Mouse (Mus musculus): ENCODE results near the gene Hebp1.

The Hebp1 gene

DNA sequence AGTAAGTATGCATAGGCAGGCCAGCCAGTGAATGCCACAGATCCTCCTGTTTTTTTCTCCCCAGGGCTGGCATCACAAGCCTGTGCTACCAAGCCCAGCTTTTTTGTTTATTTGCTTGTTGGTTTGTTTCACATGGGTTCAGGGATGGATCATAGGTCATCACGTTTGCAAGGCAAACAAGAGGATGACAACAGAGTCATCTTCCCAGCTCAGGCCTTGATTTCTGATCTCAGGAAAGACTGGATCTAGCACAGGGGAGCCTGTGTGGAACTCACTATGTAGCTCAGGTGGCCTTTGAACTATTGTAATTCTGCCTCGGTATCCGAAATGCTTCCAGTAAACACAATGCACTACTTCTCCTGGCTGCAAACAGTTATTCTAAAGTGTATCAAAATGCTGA, 35.5 kb downstream of the Hebp1 start:
- no peak for DNase-seq (ENCODE audit: low spot score)

DNA sequence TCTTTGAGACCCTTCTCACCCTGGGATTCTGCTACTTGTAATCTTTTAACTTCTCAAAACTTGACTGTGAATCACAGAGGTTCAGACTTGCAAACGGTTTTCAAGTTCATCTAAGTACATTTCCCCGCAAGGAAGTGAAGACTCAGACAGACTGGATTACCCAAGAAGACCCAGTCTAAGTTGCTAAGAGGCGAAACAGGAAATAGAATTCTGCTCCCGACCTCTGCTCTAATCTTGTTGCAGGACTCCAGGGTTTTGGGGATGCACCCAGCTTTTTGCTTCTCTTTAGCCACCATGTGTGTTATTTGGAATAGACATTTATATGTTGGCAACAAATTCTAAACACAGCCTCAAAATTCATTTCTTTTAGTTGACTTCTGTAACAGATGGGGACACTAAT, 36.5 kb downstream of the Hebp1 start:
- no peak for DNase-seq (ENCODE audit: low spot score)

DNA sequence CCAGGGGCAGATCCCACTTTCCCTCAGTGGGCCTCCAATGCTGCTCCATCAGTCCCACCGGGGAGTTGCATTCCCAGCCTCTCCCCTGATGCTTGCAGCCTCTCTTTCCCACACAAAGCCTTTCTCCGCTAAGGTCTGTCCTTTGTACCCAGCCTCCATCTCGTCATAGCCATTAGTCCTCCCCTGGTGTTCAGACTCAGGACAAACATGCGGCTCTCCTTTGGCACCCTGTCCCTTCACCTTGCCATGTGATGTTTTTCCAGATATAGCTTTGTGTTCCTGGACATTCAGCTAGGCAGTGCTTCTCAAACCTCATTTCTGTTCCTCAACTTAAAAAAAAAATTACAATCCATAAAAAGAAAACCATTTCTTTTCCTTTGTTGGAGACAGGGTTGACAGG, 39.3 kb downstream of the Hebp1 start:
- DNase-seq (ENCODE audit: low spot score) = no peak

DNA sequence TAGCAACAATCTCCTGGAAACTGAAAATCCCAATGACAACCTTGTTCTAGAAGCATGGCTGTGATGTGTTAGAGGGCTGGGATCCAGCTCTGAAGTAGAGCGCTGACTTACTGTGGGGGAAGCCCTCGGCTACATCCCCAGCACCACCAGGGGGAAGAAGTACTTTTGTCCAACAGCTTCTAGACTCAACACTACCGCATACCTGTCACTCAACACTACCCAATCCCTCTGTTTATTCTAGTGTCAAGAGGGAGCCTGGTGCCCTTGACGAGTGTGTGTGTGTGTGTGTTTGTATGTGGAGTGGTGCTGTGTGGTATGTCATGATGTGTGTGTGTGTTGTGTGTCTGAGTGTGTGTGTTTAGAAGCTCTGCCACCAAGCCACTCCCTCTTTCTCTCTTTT, 40.3 kb downstream of the Hebp1 start:
- DNase-seq (ENCODE audit: low spot score) = no peak

DNA sequence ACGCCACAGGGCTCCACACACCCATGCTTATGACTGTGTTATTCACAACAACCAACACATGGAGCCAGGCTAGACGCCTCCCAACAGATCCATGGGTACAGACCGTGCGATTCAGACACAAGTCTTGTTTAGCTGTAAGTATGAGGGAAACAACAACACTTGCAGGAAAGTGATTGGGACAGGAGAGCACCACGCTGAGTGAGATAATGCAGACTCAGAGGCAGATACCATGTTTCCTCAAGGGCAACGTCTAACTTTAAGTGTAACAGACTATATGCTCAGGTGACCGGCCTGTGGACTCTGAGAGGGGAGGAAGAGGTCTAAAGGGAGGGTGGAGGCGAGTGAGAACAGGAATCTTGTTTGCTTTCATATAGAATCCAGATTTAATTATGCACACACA, 41.2 kb downstream of the Hebp1 start:
- DNase-seq (ENCODE audit: low spot score) = no peak

DNA sequence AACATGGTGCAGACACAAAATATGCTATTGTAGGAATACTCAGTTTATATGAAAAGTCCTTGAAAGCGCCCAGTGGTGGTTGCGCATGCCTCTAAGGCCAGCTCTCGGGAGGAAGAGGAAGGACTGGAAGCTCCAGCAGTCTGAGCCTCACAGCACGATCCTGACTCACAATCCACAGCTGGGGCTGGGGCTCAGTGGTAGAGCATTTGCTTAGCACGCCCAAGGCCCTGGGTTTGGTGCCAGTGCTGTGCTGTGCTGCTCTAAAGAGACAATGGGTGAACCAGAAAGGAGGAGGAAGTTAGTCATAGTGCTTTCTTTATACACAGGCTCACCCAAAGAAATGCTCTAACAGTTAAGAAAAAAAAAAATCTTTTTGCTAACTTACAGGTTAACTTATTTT, 44.1 kb downstream of the Hebp1 start:
- DNase-seq (ENCODE audit: low spot score) = no peak

DNA sequence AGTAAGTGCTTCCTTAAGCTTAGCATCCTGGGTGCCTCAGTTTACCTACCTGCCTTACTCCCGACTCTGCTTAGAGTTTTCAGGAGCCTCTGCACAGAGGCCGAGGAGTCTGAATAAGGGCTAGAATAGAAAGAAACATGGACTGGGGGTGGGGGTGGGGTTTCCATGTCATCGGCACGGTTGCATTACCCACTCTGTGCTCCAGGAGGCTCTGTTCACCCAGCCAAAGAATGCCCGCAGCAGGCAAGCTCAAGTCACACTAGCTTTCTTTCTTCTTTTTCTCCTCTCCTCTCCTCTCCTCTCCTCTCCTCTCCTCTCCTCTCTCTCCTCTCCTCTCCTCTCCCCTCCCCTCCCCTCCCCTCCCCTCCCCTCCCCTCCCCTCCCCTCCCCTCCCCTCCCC, 47.5 kb downstream of the Hebp1 start:
- no peak for DNase-seq (ENCODE audit: low spot score)

DNA sequence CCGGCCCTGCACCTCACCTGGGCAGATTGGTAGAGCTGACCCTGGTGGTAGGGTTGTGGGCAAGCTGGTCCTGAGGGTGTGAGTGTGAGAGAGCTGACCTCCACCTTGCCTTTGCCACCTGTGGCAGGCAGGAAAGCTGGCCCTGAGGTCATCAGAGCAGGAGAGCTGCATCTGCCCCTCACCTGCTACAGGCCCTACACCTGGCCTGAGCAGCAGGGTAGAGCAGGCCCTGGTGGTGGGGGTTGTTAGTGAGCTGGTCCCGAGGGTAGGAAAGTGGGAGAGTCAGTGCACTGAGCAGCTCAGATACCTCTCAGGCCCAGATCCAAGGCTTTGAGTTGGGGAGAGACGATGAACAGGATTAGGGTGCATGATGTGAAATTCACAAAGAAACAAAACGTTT, 48.1 kb downstream of the Hebp1 start:
- DNase-seq (ENCODE audit: low spot score) = no peak

DNA sequence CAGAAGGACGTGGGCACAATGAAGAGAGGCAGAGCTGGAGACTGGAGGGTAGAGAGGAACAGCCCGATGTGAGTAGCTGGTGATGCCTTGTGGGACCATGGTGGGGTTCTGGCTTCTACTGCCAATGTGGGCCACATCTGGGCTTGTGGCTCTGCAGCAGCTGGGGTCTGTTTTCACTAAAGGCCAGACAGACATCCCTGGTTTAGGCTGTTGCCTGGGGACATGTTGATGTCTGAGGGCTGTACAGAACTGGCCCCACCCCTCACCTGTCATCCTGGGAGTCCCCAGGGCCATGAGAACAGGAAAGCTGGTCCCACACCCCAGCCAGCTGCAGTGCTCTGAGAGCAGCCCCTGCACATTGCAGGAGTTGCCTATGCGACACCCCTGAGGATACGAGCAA, 48.6 kb downstream of the Hebp1 start:
- no peak for DNase-seq (ENCODE audit: low spot score)

DNA sequence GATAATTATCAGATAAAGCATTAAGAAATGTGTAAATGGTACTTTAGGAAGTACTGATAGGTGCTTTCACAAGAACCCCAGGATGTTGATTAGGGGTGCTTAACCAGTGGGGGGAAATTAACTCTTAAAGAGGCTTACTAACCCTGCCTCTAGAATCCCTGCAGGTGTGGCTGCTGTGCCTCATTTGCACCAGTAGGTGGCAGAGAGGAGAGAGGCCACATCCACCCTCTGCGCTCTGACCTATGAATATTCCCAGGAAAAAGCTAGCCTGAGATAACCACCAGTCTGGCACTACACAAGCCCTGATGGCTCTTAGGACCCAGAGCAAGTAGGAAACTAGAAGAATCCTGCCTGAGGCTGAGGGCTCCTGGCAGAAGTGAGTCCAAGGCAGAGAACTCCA, 49.3 kb downstream of the Hebp1 start:
- peak; percentile 14 for DNase-seq (ENCODE audit: low spot score)

DNA sequence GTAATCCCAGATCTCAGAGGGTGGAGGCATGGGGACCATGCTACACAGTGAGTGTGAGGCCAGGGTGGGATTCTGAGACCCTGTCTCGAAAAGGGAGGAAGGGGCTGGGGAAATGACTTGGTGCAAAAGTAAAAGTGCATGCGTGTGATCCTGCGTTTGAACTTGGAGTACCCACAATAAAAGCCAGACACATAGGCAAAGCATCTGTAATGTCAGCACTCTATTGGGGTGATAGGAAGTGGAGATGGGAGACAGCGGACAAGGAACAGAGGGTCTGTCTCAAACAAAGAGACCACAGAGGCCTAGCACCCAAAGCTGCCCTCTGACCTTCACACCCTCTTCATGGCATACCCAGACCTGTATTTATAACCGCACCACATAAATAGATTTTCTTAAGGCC, 51.8 kb downstream of the Hebp1 start:
- no peak for DNase-seq (ENCODE audit: low spot score)

DNA sequence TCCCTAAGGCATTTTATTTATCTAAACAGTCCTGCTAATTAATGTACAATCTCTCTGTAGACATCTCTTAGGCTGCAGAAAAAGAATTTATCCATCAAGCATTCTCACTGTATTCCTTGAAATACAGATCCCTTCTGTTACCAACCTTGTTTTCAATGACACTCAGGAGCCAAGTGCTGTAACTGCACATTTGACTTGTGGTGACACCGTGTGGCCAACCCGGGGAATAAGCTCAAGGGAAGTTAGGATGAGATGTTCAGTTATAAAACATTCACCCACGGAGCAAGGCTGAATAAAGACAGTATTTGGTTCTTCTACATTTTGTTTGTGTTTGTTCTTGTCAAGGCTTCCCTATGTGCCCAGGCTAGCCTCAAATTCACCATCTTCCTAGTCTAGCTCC, 53.3 kb downstream of the Hebp1 start:
- peak; percentile 26 for DNase-seq (ENCODE audit: low spot score)

DNA sequence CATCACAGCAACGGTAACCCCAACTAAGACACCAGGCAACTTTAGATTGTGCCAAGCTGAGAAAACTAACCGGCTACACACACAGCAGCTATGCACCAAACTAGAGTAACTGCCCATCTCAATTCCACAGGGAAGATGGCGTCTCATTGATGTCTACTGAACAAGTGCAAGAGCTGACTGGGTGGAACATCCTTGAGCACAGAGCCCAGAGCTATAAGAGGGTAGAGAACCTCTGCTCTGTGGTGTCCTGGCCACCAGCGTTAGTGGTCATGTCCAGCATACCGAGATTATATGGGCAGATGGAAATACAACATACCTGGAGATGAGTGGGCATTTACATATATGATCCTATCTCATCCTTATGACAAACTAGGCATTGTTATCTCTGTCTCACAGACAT, 54.7 kb downstream of the Hebp1 start:
- DNase-seq (ENCODE audit: low spot score) = no peak

DNA sequence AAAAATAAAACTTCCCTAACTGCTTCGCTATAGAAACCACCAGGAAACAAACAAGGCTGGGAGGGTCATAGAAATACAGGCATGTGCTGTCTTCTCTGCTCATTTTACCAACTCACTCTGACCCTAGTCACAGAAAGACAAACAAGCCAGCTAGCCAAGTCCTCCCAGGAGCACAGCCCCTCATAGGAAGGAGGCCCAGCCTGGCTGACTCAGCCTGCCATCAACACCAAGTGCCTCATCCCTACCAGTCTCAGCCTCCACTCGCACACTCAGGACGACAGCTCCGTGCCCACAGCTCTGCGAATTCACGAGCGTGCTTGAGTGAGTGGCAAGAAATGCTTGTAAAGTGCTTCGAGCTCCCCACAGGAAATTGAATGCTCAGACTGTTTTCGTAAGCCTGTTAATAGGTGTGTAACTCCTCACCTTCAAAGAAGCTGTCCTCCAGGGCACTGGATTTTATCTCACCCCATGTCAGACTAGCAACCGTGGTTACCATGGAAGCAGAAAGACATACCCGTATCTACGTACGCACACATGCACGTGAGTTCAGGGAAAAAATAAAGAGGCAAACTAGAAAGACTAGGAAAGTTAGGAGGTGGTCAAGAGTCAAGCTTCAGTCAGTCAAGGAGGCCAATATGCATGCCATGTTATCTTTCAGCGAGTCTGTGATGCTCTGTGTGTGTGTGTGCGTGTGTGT, 56.2 kb downstream of the Hebp1 start:
- DNase-seq (ENCODE audit: low spot score) = peak; percentile 12

DNA sequence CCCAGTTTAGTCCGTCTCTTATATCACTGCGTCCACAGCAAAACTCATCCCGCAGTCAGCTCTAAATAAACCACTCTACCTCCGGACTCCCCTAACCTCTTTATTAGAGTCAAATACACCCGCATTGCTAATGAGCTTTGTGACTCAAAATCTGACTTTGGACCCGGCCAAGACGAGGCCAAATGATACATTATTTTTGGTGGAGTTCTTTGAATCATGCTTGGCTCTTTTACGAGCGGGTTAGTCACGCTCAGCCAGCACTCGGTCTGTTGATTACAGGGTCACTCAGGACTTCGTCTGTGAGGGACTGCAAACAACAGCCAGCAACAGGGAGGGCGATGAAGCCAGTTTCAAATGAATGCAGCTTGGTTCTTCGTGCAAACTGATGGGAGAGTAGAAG, 59.1 kb downstream of the Hebp1 start:
- DNase-seq (ENCODE audit: low spot score) = no peak

DNA sequence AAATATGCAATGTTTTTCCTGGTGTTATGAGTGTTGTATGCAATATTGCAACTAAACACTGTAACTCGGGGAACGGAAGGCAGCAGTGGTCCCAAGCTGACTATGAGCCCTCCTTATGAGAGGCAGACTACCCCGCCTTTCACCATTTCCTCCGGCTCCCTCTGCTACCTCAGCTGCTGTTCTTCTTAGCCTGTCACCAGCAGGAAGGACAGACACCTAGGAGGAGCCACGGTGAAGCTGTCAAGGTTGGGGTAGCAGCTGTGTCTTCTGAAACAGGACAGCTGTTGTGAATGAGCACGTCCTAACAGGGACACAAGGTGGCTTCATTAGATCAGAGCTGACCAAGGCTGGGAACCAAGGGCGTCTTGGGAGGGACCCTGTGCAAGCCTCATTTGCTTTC, 59.6 kb downstream of the Hebp1 start:
- no peak for DNase-seq (ENCODE audit: low spot score)

DNA sequence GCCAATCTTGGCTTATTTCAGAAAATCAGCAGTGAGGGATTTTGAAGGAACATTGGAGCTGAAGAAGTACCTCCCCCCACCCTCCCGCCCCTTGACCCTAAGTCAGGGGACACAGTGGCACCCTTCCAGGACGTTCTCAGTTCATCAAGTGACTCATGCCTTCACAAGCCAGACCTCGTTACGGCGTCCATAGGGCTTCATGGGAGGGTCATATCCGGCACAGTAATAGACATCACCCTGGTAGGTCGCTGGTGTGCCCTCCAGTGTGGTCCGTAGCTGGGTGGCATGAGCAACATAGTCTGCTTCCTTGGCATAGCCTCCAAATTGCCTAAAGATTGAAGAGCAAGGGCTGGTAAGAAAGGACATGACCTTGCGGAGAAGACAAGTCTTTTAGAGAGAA, 60.1 kb downstream of the Hebp1 start:
- no peak for DNase-seq (ENCODE audit: low spot score)

DNA sequence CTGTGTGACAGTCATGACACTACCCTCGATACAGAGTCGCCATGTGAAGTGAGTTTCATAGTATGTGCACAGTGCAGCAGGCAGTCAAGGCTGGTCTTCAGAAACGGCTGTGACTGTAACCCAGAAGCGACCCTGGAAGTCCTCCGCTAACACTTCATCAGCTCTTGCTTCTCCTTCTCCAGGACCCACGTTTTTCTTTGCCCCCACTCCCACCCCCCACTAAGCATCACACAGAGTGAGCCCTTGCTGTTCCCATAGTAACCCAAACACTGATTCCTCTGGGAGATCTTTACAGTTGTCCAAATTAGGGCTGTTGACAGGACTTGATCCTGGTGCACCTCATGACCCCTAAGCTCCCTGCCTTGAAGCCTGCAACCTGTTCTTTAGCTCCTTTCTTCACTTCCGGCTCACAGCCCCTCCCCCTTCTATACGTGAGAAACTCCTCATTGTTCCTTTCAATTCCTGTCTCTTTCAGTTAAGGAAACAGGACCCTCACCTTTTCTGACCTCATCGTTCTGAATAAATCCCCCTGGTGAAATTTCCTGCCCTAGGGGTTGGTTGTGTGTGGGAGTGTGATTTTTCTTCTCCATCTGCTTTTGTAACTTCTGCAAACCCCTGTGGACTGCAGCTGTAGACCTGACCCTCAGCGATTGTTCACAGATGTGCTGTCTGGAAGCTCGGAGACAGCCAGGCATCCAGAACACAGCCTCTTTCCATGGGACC, 61.2 kb downstream of the Hebp1 start:
- DNase-seq (ENCODE audit: low spot score) = no peak

DNA sequence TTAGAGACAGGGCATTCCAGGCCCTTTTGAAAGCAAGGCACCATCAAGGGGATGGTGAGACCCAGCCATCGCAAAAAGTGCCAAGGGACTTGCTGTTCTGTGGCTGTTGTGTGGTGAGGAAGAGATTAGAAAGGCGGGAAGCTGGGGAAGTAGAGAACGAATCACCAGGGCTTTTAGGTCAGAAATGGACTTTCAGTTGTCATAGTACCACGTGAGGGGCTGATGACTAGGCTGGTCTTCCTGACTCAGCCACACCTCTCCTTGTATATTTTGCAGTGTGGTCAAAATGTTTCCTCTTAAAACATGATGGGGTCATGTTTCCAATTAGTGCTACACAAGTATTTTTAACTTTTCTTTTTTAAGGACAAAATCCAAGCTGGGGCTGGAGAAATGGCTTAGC, 62.1 kb downstream of the Hebp1 start:
- DNase-seq (ENCODE audit: low spot score) = no peak

DNA sequence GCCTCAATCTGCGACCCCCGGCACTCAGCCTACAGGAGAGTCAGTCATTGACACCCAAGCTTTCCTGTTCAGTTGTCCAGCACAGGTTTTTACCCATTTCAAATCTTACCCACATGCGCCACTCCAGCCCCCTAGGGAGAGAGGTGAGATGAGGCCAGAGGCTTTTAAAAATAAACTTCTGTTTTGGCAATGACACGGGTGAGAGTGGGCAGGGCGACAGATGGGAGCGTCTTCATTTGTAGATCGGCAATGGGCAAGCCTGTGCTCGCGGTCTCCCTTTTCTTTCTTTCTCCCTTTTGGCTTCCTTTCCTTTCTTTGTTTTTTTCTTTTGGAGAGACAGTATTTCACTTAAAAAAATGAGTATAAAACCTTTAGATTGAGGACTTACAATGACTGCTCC, 64.3 kb downstream of the Hebp1 start:
- no peak for DNase-seq (ENCODE audit: low spot score)

DNA sequence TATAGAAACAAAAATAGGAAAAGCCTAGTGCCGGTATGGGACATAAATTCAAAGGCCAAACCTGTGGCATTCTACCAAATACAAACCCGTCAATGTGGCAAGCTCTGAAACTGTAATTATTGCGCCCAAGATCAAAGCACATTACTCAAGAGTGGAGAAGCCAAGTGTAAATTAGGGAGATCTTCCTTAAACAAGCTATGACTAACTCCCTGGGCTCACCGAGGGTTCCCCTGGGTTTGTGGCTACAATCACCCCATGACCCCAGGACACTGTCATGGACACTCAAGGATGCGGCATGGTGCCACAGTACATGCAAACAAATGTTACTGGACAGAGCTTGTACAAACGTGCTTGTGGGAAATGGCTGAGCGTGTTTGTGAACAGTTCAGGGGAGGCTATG, 64.7 kb downstream of the Hebp1 start:
- DNase-seq (ENCODE audit: low spot score) = no peak

DNA sequence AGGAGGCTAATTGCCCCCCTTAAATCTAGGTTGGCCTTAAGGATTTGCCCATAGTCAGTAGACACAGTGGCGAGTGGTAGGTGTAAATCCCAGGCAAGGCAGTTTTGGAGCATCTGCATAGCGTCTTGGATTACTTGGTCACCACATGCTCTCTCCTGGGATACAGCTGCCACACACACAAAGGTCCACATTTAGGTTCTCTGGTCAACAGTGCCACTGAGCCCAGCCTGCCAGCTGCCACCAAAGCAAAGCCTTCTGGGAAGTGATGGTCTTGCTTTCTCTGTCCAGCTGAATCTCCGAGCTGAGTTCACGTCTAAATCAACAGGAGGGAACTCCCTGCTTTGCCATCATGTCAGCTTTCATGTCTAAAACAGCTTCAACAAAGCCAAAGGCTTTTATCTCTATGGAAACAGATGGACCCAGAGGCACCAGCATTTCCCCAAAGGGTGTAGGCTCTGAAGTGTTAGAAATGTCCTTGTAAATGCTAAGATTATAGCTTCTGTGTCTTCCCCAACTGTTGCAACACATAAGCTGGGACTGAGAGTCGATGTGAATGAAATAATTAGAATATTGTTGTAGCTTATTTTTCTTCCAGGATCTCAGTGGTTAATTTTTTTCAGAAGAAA, 73.0 kb downstream of the Hebp1 start:
- DNase-seq (ENCODE audit: low spot score) = no peak

DNA sequence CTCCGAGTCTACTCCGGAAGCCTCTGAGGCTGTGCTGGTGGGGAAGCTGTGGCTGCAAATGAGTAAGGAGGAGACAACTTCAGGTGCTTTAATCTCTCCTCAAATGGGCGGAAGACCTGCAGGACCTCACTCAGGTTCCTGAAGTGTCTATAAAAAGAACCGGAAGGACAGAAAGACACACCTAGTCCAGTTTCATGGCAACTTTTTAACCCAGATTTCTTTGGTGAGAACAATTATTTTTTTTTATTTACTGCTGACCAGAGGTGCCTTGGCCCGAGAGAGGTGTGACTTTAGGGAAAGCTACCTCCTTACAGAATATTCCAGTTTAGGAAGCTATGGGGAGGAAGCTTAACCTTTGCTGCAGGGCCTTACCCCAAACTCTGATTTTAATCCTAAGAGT, 79.6 kb downstream of the Hebp1 start, which contains the start of gene Gprc5d:
TSS of gene Gprc5d (minus strand) at position 101 of the 400 bp plus-strand sequence.
- DNase-seq (ENCODE audit: low spot score) = no peak

DNA sequence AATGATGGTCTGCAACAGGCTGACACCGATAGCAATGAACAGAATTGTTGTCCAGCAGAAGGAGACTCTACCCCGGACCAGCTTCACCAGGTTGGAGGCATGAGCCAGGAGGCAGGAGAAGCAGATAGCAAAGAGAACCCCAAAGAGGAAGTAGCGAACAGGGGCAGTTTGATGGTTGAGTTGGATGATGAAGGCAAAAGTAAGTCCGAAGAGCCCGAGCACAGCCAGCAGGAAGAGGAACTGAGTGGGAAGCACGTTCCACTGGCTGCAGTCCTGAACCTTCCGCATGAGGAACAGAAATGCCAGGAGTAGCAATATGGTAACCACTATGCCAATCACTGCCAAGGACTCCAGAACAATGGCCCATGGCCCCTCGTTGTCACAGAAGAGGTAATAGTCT, 81.3 kb downstream of the Hebp1 start:
- DNase-seq (ENCODE audit: low spot score) = no peak
